Mouse (Mus musculus) forebrain, embryonic 14.5 days (tissue): Measurements from ENCODE around the gene Rab11fip3. TPM values are rescaled to one million over a fixed set of nuclear protein-coding genes. Genes with fewer than 3 reads are reported as not detected.
"Not testable (repeated sequence)": the region's sequence is repeated elsewhere in the genome, so short reads cannot be mapped to it uniquely, and the experiment has no call there.

Source experiments
- ATAC-seq: fragments of 200-750 bp; cut with Nextera tagmentation; 2 replicates; pipeline ENCODE4 v1.8.0; 2017; ENCODE audit warnings: mild to moderate bottlenecking, moderate library complexity
- DNase-seq: peaks from one replicate; pipeline ENCODE4 v3.0.0-alpha.2; 2015; ENCODE audit warnings: low spot score
- H3K27ac ChIP-seq: fragments of 300-500 bp; sonication (generic); 2 replicates; pipeline ENCODE4 v1.5.1; 2014; ENCODE audit warnings: low read depth, mild to moderate bottlenecking, control low read depth, low read length, moderate library complexity
- H3K27me3 ChIP-seq: fragments of 300-500 bp; sonication (generic); replicated peaks from 2 replicates; pipeline ENCODE4 v1.6.1; 2014; ENCODE audit warnings: low read length, control low read depth, mixed read lengths; ENCODE audit not compliant: control insufficient read depth, insufficient read depth
- H3K36me3 ChIP-seq: fragments of 300-500 bp; sonication (generic); 2 replicates; pipeline ENCODE4 v1.6.1; 2014; ENCODE audit warnings: low read length, control low read depth; ENCODE audit not compliant: control insufficient read depth, insufficient read depth
- H3K4me1 ChIP-seq: fragments of 300-500 bp; sonication (generic); 2 replicates; pipeline ENCODE4 v1.6.1; 2014; ENCODE audit warnings: antibody characterized with exemption, low read length, control low read depth; ENCODE audit not compliant: control insufficient read depth, insufficient read depth
- H3K4me2 ChIP-seq: fragments of 300-500 bp; sonication (generic); 2 replicates; pipeline ENCODE4 v1.6.1; 2014; ENCODE audit warnings: mild to moderate bottlenecking, control low read depth, low read length
- H3K4me3 ChIP-seq: fragments of 300-500 bp; sonication (generic); 2 replicates; pipeline ENCODE4 v1.5.1; 2014; ENCODE audit warnings: low read depth, low read length, control low read depth
- H3K9ac ChIP-seq: fragments of 300-500 bp; sonication (generic); 2 replicates; pipeline ENCODE4 v1.6.1; 2014; ENCODE audit warnings: mild to moderate bottlenecking, low read length, control low read depth, moderate library complexity
- H3K9me3 ChIP-seq: fragments of 300-500 bp; sonication (generic); replicated peaks from 2 replicates; pipeline ENCODE4 v1.6.1; 2016; ENCODE audit warnings: low read length, control low read depth, mixed read lengths; ENCODE audit not compliant: control insufficient read depth
- WGBS: fragments of 180-500 bp; shearing (Covaris S2); extraction: QIAGEN DNeasy Blood & Tissue Kit; methylation state at CpG from one replicate; pipeline ENCODE4 v1.1.7; 2014; 5-methylcytosine and 5-hydroxymethylcytosine counted together
- polyA plus RNA-seq: library from polyadenylated mRNA; unstranded; fragments of >200 nt; fragmentation: Nextera tagmentation; extraction: Ambion mirVana; gene quantifications from 2 replicates; pipeline ENCODE4 v1.2.1, GENCODE M21; 2014

The Rab11fip3 gene
- polyA plus RNA-seq, 1 experiment from 2014 or later = 15.2 TPM

- H3K36me3 ChIP-seq = peaks cover 36% of the 10 kb centered on the region
- no peak for ATAC-seq
- 92% methylated on average over 4 of the region's 4 CpGs for WGBS
These were observed 17.3 kb downstream of the Rab11fip3 start for GRCm38 (mm10) chr17:26052074-26052473.

GRCm38 (mm10) chr17:26048118-26048517 lies 21.2 kb downstream of the Rab11fip3 start:
- no peak overlapping the region for H3K27ac ChIP-seq
- H3K27me3 ChIP-seq = no peaks in the 10 kb centered on the region
- no peak overlapping the region for H3K4me2 ChIP-seq
- 86% methylated on average over 8 of the region's 8 CpGs for WGBS
- ATAC-seq (no peak), DNase-seq (no peak)
- H3K4me3 ChIP-seq = no peak overlapping the region
- peaks cover 9% of the 10 kb centered on the region; the same call in 1 of the 2 replicates for H3K36me3 ChIP-seq
- H3K9ac ChIP-seq = no peak overlapping the region
- peaks cover 9% of the 10 kb centered on the region for H3K4me1 ChIP-seq
- no peaks in the 10 kb centered on the region for H3K9me3 ChIP-seq

More at GRCm38 (mm10) chr17:26052074-26052473, 17.3 kb downstream of the Rab11fip3 start:
- H3K9ac ChIP-seq = no peak overlapping the region
- no peaks in the 10 kb centered on the region for H3K9me3 ChIP-seq
- no peak overlapping the region for H3K27ac ChIP-seq
- H3K4me3 ChIP-seq = no peak overlapping the region
- no peaks in the 10 kb centered on the region for H3K27me3 ChIP-seq
- H3K4me1 ChIP-seq = no peaks in the 10 kb centered on the region
- DNase-seq = no peak
- H3K4me2 ChIP-seq = no peak overlapping the region

GRCm38 (mm10) chr17:26046253-26046997 lies 22.9 kb downstream of the Rab11fip3 start:
- Histone ChIP-seq H3K9ac (no peak overlapping the region), H3K27me3 (no peaks in the 10 kb centered on the region), H3K4me3 (no peak overlapping the region), H3K4me2 (no peak overlapping the region), H3K27ac (no peak overlapping the region; the same call in 1 of the 2 replicates), H3K9me3 (no peaks in the 10 kb centered on the region), H3K4me1 (peaks cover 18% of the 10 kb centered on the region), H3K36me3 (0 out of 2 replicates have a peak, but pooled peaks cover under 1% of the 10 kb centered on the region)
- 62% methylated on average over 10 of the region's 10 CpGs for WGBS
- DNase-seq = peak; percentile 14
- ATAC-seq = no peak

GRCm38 (mm10) chr17:26045285-26045684 lies 24.1 kb downstream of the Rab11fip3 start:
- WGBS = 62% methylated on average over 4 of the region's 4 CpGs
- peak; percentile 30 for DNase-seq
- H3K36me3 ChIP-seq = no peaks in the 10 kb centered on the region
- H3K4me2 ChIP-seq = no peak overlapping the region
- H3K27me3 ChIP-seq = no peaks in the 10 kb centered on the region
- no peak overlapping the region for H3K9ac ChIP-seq
- H3K27ac ChIP-seq = 0 out of 2 replicates have a peak overlapping the region, but pooled peaks have one; percentile 15
- ATAC-seq = no peak
- H3K9me3 ChIP-seq = no peaks in the 10 kb centered on the region
- no peak overlapping the region for H3K4me3 ChIP-seq
- H3K4me1 ChIP-seq = peaks cover 18% of the 10 kb centered on the region

GRCm38 (mm10) chr17:26043249-26043636 lies 26.1 kb downstream of the Rab11fip3 start:
- ATAC-seq = peak; percentile 83
- H3K4me2 ChIP-seq = peak overlapping the region; percentile 18; the same call in 1 of the 2 replicates

GRCm38 (mm10) chr17:26042599-26043248 lies 26.6 kb downstream of the Rab11fip3 start:
- peak; percentile 62 for DNase-seq
- no peaks in the 10 kb centered on the region for H3K9me3 ChIP-seq
- H3K4me1 ChIP-seq = peaks cover 18% of the 10 kb centered on the region
- H3K9ac ChIP-seq = peak overlapping the region; percentile 9; the same call in 1 of the 2 replicates
- H3K27me3 ChIP-seq = no peaks in the 10 kb centered on the region
- peak; percentile 79 for ATAC-seq
- 0 out of 2 replicates have a peak, but pooled peaks cover 4% of the 10 kb centered on the region for H3K36me3 ChIP-seq
- peak overlapping the region; percentile 18; the same call in 1 of the 2 replicates for H3K4me2 ChIP-seq
- no peak overlapping the region for H3K4me3 ChIP-seq
- peak overlapping the region; percentile 83 for H3K27ac ChIP-seq
- 35% methylated on average over 13 of the region's 13 CpGs for WGBS

More at GRCm38 (mm10) chr17:26043249-26043636, 26.1 kb downstream of the Rab11fip3 start:
- H3K4me3 ChIP-seq = no peak overlapping the region
- 0 out of 2 replicates have a peak, but pooled peaks cover 4% of the 10 kb centered on the region for H3K36me3 ChIP-seq
- H3K27me3 ChIP-seq = no peaks in the 10 kb centered on the region
- no peaks in the 10 kb centered on the region for H3K9me3 ChIP-seq
- H3K27ac ChIP-seq = peak overlapping the region; percentile 83
- DNase-seq = peak; percentile 86
- peak overlapping the region; percentile 9; the same call in 1 of the 2 replicates for H3K9ac ChIP-seq
- H3K4me1 ChIP-seq = peaks cover 18% of the 10 kb centered on the region
- WGBS = 27% methylated on average over 5 of the region's 5 CpGs

GRCm38 (mm10) chr17:26041111-26041802 lies 28.1 kb downstream of the Rab11fip3 start:
- no peak overlapping the region for H3K4me2 ChIP-seq
- no peak overlapping the region for H3K4me3 ChIP-seq
- no peaks in the 10 kb centered on the region for H3K9me3 ChIP-seq
- H3K27me3 ChIP-seq = no peaks in the 10 kb centered on the region
- 51% methylated on average over 9 of the region's 9 CpGs for whole genome bisulfite sequencing
- DNase-seq = peak; percentile 66
- ATAC-seq = no peak
- peaks cover 15% of the 10 kb centered on the region for H3K4me1 ChIP-seq
- H3K36me3 ChIP-seq = peaks cover 6% of the 10 kb centered on the region
- H3K9ac ChIP-seq = no peak overlapping the region
- H3K27ac ChIP-seq = 0 out of 2 replicates have a peak overlapping the region, but pooled peaks have one; percentile 9

GRCm38 (mm10) chr17:26040711-26041110 lies 28.6 kb downstream of the Rab11fip3 start:
- not testable (repeated sequence) for H3K27me3 ChIP-seq, H3K9ac ChIP-seq, DNase-seq, H3K9me3 ChIP-seq, H3K4me2 ChIP-seq, H3K27ac ChIP-seq, H3K4me3 ChIP-seq, ATAC-seq
- peaks cover 12% of the 10 kb centered on the region for H3K36me3 ChIP-seq
- peaks cover 15% of the 10 kb centered on the region for H3K4me1 ChIP-seq
- 87% methylated on average over 8 of the region's 8 CpGs for WGBS
